Mouse (Mus musculus): Measurements from ENCODE around the gene Stam2. TPM values are rescaled to one million over a fixed set of nuclear protein-coding genes. Genes with fewer than 3 reads are reported as not detected.

Gene Stam2
- total RNA-seq, 2 experiments from 2014 or later = 22.1 to 23.7 TPM

- DNase-seq (ENCODE audit: extremely low spot score in 1 of 2, low spot score in 1 of 2) = no peak
These were observed 73.6 kb downstream of the Stam2 start for GRCm38 (mm10) chr2:52668480-52668879.

- DNase-seq (ENCODE audit: extremely low spot score in 1 of 2, low spot score in 1 of 2) = no peak
These were observed 85.4 kb downstream of the Stam2 start for GRCm38 (mm10) chr2:52656722-52657121.

GRCm38 (mm10) chr2:52654541-52654940, 87.5 kb downstream of the Stam2 start:
- DNase-seq (ENCODE audit: extremely low spot score in 1 of 2, low spot score in 1 of 2) = no peak

GRCm38 (mm10) chr2:52651547-52651946, 90.5 kb downstream of the Stam2 start:
- no peak for DNase-seq (ENCODE audit: extremely low spot score in 1 of 2, low spot score in 1 of 2)

- DNase-seq (ENCODE audit: extremely low spot score in 1 of 2, low spot score in 1 of 2) = no peak
These were observed 94.7 kb downstream of the Stam2 start for GRCm38 (mm10) chr2:52647255-52647998.

- no peak for DNase-seq (ENCODE audit: extremely low spot score in 1 of 2, low spot score in 1 of 2)
These were observed 98.4 kb downstream of the Stam2 start for GRCm38 (mm10) chr2:52643657-52644056.

Other genes starting within 250 kb of the Stam2 start
- gene Cacnb4, start 65.5 kb downstream of the Stam2 start, total RNA-seq (2021) = 10 to 100 TPM; 74.2 to 85.2 TPM
- 10 to 100 TPM; 45.2 to 45.7 TPM for gene Fmnl2, start 115.6 kb upstream of the Stam2 start, total RNA-seq (2021)